Mouse (Mus musculus): ENCODE results near the gene Ttll5.

Ttll5 gene

DNA sequence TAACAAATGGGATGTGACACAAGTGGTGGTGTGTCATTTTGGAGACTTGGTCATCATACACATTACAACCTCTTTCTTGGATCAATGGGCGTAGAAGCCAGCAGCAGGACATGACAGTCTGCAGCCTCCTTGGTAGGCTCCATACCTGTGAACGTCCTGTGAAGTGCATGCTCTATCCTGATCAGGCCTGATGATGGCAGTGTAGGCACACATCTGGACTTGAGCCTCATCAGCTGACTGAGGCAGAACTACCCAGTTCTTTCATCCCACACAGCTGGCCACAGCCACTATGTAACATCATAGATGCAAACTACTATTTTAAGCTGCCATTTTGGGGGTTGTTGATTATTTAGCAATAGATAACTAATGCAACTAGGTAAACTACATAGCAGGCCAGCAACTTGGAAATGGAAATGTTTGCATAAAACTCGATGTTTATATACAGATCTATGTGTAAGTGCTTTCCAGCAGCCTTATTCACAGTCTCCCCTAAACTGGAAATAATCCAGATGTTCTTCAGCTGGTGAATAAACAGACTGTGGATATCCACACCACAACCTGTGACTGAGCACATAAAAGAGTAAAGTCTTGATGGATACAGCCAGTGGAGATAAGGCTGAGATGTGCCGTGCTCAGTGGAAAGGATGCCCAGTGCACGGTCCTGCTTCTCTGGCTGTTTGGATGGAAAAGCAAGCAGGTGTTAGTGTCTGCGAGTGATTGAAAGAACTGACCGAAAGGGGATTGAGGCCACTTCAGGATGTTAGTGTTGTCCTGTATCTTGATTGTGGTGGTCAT, 23.9 kb downstream of the Ttll5 start:
- DNase-seq: peak; percentile 78

GRCm38 (mm10) chr12:85850661-85851060, 26.2 kb downstream of the Ttll5 start:
- DNase-seq: no peak

GRCm38 (mm10) chr12:85853836-85854235, 29.4 kb downstream of the Ttll5 start:
- DNase-seq: peak; percentile 27

DNA sequence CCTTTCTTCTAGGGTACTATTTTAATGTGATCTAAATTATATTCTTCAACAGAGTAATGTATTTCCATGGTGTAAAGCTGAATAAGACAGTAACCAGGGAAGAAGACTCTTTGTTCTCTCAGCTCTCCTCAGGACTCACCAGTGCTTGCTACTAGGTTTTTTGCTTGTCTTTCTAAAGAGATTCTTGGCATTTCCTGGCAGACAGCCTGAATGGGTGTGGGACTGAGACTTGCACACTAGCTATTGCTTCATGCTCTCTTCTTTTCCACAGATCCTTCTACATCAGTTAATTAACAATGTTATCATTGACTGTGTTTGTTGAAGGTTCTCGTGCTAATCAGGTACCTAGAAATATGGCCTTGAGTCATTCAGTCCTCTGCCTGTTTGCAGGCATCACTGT, 29.8 kb downstream of the Ttll5 start:
- peak; percentile 78 for DNase-seq

- no peak for DNase-seq
Measured at GRCm38 (mm10) chr12:85857300-85857699, 32.8 kb downstream of the Ttll5 start.

DNA sequence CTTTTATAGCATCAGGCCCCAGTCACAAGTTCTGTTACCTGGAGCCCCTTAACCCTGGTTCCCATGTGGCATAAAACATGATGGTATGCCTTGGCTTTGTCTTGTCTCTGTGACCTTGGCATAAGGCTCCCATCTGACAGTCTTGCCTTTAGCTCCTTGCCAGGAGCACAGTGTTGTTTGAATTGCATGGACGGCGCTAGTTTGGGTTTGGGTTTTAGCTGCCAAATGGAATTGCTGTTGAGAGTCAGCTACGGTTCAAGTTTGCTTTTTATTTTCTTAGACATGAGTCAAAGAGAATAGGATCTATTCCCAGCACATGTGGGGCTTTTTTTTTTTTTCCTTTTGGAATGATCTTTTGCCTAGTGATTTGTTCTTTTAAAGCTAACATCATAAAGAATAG, 34.7 kb downstream of the Ttll5 start:
- DNase-seq: peak; percentile 73

GRCm38 (mm10) chr12:85859511-85860189, 35.2 kb downstream of the Ttll5 start:
- peak; percentile 36 for DNase-seq

GRCm38 (mm10) chr12:85862514-85862913, 38.1 kb downstream of the Ttll5 start:
- peak; percentile 54 for DNase-seq

- DNase-seq: peak; percentile 52
Measured at GRCm38 (mm10) chr12:85865526-85865925, 41.1 kb downstream of the Ttll5 start.

GRCm38 (mm10) chr12:85866624-85867023, 42.2 kb downstream of the Ttll5 start:
- no peak for DNase-seq

DNA sequence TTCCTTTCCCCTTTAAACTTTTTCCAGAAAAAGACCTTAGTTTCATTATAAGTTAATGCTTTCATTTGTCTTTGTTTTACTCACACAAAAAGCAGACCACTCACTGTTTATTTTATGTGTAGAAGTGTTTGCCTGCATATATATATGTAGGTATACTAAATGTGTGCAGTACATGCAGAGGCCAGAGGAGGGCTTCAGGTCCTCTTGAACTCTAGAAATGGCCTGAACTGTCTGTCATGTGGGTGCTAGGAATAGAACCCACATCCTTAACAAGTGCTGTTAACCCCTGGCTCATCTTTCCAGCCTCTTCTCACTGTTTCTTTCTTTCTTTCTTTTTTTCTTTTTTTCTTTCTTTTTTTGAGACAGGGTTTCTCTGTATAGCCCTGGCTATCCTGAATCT, 42.7 kb downstream of the Ttll5 start:
- no peak for DNase-seq

DNA sequence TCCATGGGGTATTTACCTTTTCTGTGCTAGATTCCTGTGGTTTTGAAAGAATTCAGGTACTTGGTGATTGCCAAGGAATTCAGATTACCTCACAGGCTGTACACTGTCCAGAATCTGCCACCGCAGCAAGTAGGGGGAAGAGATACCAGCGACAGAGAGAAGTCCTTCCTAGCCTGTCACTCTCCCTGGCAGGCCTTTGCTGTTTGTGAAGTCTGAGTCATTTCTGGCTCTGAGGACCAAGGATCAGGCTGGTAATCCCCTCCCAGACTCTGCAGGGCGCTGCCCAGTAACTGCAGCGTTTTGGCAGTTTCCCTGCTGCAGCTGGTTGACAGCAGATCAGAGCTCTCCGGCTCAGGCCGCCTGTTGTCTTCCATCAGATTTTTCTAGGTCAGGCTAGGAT, 45.0 kb downstream of the Ttll5 start:
- DNase-seq: peak; percentile 83

- peak; percentile 79 for DNase-seq
Measured at GRCm38 (mm10) chr12:85879631-85880314, 55.3 kb downstream of the Ttll5 start.

GRCm38 (mm10) chr12:85885024-85885423, 60.6 kb downstream of the Ttll5 start:
- DNase-seq: no peak

DNA sequence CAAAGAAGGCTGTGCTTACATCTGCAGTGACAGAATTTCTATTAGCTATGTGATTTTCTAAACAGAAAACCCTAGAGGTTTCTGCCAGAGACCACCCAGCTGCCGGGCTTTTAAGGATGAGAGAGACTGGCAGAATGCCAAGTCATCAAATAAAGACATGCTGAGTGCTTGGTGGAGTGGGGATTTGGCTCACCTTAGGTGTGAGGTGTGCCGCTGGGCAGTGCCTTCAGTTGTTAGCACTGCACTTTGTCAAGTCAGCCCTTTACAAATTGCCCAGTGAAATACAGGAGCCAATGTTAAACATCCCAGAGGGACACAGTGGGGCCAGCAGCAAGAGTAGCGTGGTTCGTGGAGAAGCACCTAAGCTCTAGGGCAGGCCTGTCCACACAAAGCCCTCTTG, 65.6 kb downstream of the Ttll5 start:
- DNase-seq: peak; percentile 28

DNA sequence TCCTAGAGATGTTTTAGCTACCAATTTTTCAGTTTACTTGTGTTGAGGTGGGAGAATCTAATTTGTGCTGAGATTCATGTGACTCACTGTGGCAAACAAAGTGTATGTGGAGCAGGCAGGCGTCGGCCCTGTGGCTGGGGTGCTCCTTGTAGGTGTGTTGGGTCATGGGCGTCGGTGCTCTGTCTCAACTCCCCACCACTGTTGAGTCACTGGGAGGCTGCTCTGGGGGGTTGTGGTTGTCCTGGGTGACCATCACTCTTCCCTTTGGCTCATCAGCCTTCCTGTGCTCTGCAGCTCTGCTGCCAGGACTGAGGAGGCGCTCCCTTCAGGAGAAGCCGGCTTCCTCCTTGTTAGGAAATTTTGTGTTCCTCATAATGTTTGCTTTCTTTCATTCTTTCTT, 79.5 kb downstream of the Ttll5 start:
- no peak for DNase-seq

- no peak for DNase-seq
Measured at GRCm38 (mm10) chr12:85905666-85906065, 81.2 kb downstream of the Ttll5 start.

DNA sequence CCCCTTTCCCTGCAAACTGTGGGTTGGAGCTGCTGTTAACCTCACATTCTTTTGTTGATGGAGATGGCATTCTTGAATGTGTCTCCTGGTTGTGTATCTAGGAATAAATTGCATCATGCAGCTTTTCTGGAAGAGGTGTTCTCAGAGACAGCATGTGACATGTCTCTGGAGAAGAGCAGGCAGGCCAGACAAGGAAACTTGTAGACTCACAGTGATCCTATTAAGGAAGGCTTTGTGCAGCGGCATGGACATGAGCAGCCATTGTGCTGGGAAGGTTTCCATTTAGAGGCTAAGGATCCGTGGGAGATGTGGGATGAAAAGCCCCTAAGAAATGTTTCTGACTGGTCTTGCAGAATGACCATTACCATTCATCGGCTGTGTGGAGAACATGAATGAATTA, 83.4 kb downstream of the Ttll5 start:
- no peak for DNase-seq

- no peak for DNase-seq
Measured at GRCm38 (mm10) chr12:85910811-85911210, 86.4 kb downstream of the Ttll5 start.

GRCm38 (mm10) chr12:85912712-85913504, 88.4 kb downstream of the Ttll5 start:
- DNase-seq: no peak

DNA sequence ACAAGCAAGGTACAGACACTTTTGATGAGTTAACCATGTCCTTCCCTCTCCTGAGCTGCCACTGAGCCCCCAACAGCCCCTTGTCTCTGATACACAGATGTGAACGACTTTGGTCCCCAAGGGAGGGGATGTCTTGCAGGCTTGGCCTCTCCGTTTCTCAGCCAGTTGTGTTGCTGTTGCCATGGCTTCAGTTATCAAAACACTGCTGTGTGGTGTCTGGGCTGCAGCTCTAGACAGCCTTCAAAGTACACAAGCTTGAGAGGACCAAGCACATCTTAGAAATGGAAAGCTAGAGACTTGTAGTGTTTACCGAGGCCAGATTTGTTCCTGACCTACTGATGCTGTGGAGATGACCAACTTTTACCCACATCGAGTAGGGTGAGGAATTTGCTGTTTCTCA, 102.4 kb downstream of the Ttll5 start:
- peak; percentile 62 for DNase-seq

GRCm38 (mm10) chr12:85928513-85928912, 104.1 kb downstream of the Ttll5 start:
- no peak for DNase-seq

DNA sequence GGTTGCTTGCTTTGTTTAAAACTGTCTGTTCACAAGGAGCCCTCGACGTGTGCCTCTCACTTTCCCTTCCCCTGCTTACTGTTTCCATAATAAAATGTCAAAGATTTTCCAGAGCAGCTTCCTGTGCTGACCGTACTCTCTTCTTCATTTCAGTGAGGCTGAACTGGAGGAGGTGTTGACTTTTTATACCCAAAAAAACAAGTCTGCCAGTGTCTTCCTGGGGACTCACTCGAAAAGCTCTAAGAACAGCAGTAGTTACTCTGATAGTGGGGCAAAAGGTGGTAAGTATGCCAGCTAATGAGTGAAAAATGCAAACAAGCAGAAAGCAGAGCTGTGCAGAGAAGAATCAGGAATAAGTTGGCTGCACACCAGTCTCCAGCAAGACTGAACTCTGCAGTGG, 105.3 kb downstream of the Ttll5 start:
- DNase-seq: no peak
